Mouse (Mus musculus): Measurements from ENCODE around the gene Ccser2.

GRCm38 (mm10) chr14:36985693-36986092 lies 17.1 kb upstream of the Ccser2 start:
- no peak for TF ChIP-seq POLR2A (IDR thresholded peaks at IDR 0.05; ENCODE audit: insufficient read length, low read depth)
- TF ChIP-seq MYOG (IDR thresholded peaks at IDR 0.05; ENCODE audit: control insufficient read depth in 1 of 3, insufficient read depth in 1 of 3, insufficient read length in 2 of 3, low read depth in 2 of 3) = no peak
- TF ChIP-seq USF1 (IDR thresholded peaks at IDR 0.05; ENCODE audit: low read depth) = no peak
- TF ChIP-seq E2F4 (IDR thresholded peaks at IDR 0.05; ENCODE audit: insufficient read depth) = no peak
- no peak for TF ChIP-seq POLR2AphosphoS2 (IDR thresholded peaks at IDR 0.05; ENCODE audit: insufficient read length, low read depth)
- no peak for TF ChIP-seq TCF12 (IDR thresholded peaks at IDR 0.05; ENCODE audit: insufficient read depth, poor library complexity, severe bottlenecking)
- no peak for TF ChIP-seq MAX (IDR thresholded peaks at IDR 0.05; ENCODE audit: low read depth)
- TF ChIP-seq CEBPB (IDR thresholded peaks at IDR 0.05; ENCODE audit: insufficient read depth, poor library complexity, severe bottlenecking) = no peak
